Mouse (Mus musculus): Measurements from ENCODE around the gene Rbks. TPM values are rescaled to one million over a fixed set of nuclear protein-coding genes. Genes with fewer than 3 reads are reported as not detected.
A peak's percentile ranks its signal among the peaks of the same experiment; 100 is the strongest.
"Not testable (repeated sequence)": the region's sequence is repeated elsewhere in the genome, so short reads cannot be mapped to it uniquely, and the experiment has no call there.

The Rbks gene
- total and polyA plus RNA-seq, 2 experiments from 2014 or later, result 2.2 to 2.9 TPM

- WGBS, result 7% methylated on average over 26 of the region's 26 CpGs
- Histone ChIP-seq H3K36me3 (ENCODE audit: insufficient read depth, low read length) (no peaks in the 10 kb centered on the region), H3K27ac (ENCODE audit: low read depth, low read length) (no peak within 1 kb of the TSS), H3K9ac (replicated peaks; ENCODE audit: low read length, poor library complexity, severe bottlenecking) (peak within 1 kb of the TSS; percentile 34; the same call in 1 of the 2 replicates), H3K4me2 (ENCODE audit: low read depth, low read length, poor library complexity, severe bottlenecking) (peak within 1 kb of the TSS; percentile 49), H3K9me3 (ENCODE audit: low read length) (no peaks in the 10 kb centered on the region), H3K4me3 (ENCODE audit: low read depth, low read length) (peak within 1 kb of the TSS; percentile 30), H3K27me3 (ENCODE audit: insufficient read depth, low read length) (no peaks in the 10 kb centered on the region), H3K4me1 (ENCODE audit: insufficient read depth, low read length) (peaks cover 4% of the 10 kb centered on the region)
- TF ChIP-seq CTCF (IDR thresholded peaks at IDR 0.05), result peak; percentile 60
- DNase-seq (ENCODE audit: low spot score) (peak; percentile 61), ATAC-seq (ENCODE audit: low FRiP score) (0 out of 2 replicates have a peak, but pooled peaks have one; percentile 10)
Measured at GRCm38 (mm10) chr5:31596481-31597429, 100.7 kb downstream of the Rbks start, which contains the start of gene Mrpl33. Gene Mrpl33 (plus strand): TSS chr5:31596935.

DNA sequence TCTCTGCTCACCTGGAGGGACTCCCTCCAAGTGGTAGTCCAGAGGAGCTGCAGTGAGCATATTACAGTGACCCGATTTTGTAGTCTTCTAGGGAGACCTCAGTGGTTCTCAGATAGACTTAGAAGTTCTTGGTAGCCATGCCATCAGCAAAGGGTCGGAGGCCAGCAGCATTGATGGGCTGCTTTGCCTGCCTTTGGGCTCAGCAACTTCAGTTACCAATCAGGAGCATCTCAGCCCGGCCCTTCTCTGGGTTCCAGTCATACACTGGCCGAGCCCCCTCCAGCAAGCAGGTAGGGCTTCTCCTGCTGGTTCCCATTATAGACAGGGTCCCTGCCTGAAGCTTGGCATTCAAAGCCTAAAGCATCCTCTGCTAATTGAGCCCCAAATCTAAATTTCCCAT is 101.6 kb downstream of the Rbks start:
- no peaks in the 10 kb centered on the region for H3K9me3 ChIP-seq (ENCODE audit: low read length)
- DNase-seq (ENCODE audit: low spot score) (no peak), ATAC-seq (ENCODE audit: low FRiP score) (no peak)
- H3K36me3 ChIP-seq (ENCODE audit: insufficient read depth, low read length), result no peaks in the 10 kb centered on the region
- H3K4me2 ChIP-seq (ENCODE audit: low read depth, low read length, poor library complexity, severe bottlenecking), result 0 out of 2 replicates have a peak overlapping the region, but pooled peaks have one; percentile 6
- no peak overlapping the region for H3K9ac ChIP-seq (replicated peaks; ENCODE audit: low read length, poor library complexity, severe bottlenecking)
- peaks cover 4% of the 10 kb centered on the region for H3K4me1 ChIP-seq (ENCODE audit: insufficient read depth, low read length)
- no peaks in the 10 kb centered on the region for H3K27me3 ChIP-seq (ENCODE audit: insufficient read depth, low read length)
- H3K4me3 ChIP-seq (ENCODE audit: low read depth, low read length), result no peak overlapping the region
- WGBS, result 64% methylated on average over 4 of the region's 4 CpGs
- no peak overlapping the region for H3K27ac ChIP-seq (ENCODE audit: low read depth, low read length)
- TF ChIP-seq CTCF (IDR thresholded peaks at IDR 0.05), result no peak

DNA sequence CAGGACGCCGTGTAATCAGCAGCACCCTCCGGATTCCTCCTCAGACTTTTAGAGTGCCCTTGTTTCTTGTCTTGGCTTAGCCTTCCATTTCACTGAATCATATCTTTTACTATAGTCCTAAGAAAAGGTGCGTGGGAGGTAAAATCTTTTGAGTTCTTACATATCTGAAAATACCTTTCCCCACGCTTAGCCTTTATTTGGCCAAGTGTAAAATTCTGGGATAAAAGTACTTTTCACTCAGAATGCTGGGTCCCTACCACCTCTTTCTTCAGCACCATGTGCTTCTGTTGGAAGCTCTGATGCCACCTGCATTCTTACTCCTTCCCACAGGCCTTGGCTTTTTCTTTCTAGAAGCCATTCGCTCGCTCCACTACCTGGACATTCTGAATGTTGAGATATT is 106.3 kb downstream of the Rbks start:
- DNase-seq (ENCODE audit: low spot score), result no peak
- Histone ChIP-seq H3K27me3 (ENCODE audit: insufficient read depth, low read length) (no peaks in the 10 kb centered on the region), H3K27ac (ENCODE audit: low read depth, low read length) (no peak overlapping the region), H3K4me3 (ENCODE audit: low read depth, low read length) (no peak overlapping the region), H3K36me3 (ENCODE audit: insufficient read depth, low read length) (no peaks in the 10 kb centered on the region), H3K4me1 (ENCODE audit: insufficient read depth, low read length) (no peaks in the 10 kb centered on the region), H3K9me3 (ENCODE audit: low read length) (no peaks in the 10 kb centered on the region), H3K4me2 (ENCODE audit: low read depth, low read length, poor library complexity, severe bottlenecking) (no peak overlapping the region), H3K9ac (replicated peaks; ENCODE audit: low read length, poor library complexity, severe bottlenecking) (no peak overlapping the region)
- no peak for ATAC-seq (ENCODE audit: low FRiP score)
- no peak for TF ChIP-seq CTCF (IDR thresholded peaks at IDR 0.05)
- WGBS, result 94% methylated on average over 7 of the region's 7 CpGs

DNA sequence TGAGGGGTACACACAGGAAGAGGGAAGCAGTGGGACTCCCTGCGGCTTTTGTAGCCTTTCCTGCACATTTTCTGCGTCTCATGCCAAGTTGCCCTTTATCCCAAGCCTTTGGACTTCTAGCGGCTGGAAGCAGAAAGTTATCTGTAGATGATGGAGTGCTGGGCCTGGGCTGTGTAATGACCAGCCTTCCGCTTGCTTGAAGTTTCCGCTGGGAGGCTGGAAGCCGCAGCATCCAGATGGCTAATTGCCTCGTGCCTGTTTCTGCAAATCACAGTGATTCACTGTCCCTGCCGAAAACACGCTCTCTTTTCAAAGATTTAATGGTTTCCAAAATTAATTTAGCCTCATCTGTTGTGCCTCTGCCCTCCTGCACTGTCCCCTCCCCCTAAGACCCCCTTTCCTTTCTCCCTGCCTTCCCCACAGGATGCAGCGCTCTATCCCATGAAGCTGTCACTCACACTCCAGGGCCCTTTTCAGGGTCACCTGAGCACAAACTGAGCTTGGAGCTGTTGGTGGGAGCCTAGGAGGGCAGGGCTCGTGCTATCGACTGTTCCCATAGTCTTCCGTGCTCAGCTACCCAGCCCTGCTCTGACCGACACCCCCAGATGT is 107.6 kb downstream of the Rbks start:
- no peaks in the 10 kb centered on the region for H3K27me3 ChIP-seq (ENCODE audit: insufficient read depth, low read length)
- no peaks in the 10 kb centered on the region for H3K4me1 ChIP-seq (ENCODE audit: insufficient read depth, low read length)
- no peak overlapping the region for H3K4me3 ChIP-seq (ENCODE audit: low read depth, low read length)
- no peak for TF ChIP-seq CTCF (IDR thresholded peaks at IDR 0.05)
- no peak for ATAC-seq (ENCODE audit: low FRiP score)
- H3K4me2 ChIP-seq (ENCODE audit: low read depth, low read length, poor library complexity, severe bottlenecking), result no peak overlapping the region
- no peaks in the 10 kb centered on the region for H3K36me3 ChIP-seq (ENCODE audit: insufficient read depth, low read length)
- no peaks in the 10 kb centered on the region for H3K9me3 ChIP-seq (ENCODE audit: low read length)
- DNase-seq (ENCODE audit: low spot score), result peak; percentile 17
- whole genome bisulfite sequencing, result 75% methylated on average over 14 of the region's 14 CpGs
- H3K27ac ChIP-seq (ENCODE audit: low read depth, low read length), result no peak overlapping the region
- H3K9ac ChIP-seq (replicated peaks; ENCODE audit: low read length, poor library complexity, severe bottlenecking), result no peak overlapping the region

DNA sequence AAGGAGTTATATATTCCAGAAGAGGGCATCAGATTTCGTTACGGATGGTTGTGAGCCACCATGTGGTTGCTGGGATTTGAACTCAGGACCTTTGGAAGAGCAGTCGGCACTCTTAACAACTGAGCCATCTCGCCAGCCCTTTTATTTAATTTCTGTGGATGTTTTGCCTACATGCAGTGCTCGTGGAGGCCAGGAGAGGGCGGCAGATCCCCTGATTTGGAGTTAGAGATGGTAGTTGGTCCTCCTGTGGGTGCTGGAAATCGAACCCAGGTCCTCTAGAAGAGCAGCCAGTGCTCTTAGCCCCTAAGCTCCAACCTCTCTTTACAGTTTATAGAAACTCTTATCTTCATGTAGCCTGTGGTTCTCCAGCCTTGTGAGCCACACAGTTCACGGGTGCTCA is 108.8 kb downstream of the Rbks start:
- not testable (repeated sequence) for H3K4me2 ChIP-seq (ENCODE audit: low read depth, low read length, poor library complexity, severe bottlenecking); H3K9ac ChIP-seq (replicated peaks; ENCODE audit: low read length, poor library complexity, severe bottlenecking); H3K36me3 ChIP-seq (ENCODE audit: insufficient read depth, low read length); ATAC-seq (ENCODE audit: low FRiP score); H3K4me3 ChIP-seq (ENCODE audit: low read depth, low read length); H3K9me3 ChIP-seq (ENCODE audit: low read length); H3K4me1 ChIP-seq (ENCODE audit: insufficient read depth, low read length); DNase-seq (ENCODE audit: low spot score); H3K27me3 ChIP-seq (ENCODE audit: insufficient read depth, low read length); H3K27ac ChIP-seq (ENCODE audit: low read depth, low read length)
- 85% methylated on average over 8 of the region's 8 CpGs for WGBS
- TF ChIP-seq CTCF (IDR thresholded peaks at IDR 0.05), result peak; percentile 28; the same call in 1 of the 2 replicates

DNA sequence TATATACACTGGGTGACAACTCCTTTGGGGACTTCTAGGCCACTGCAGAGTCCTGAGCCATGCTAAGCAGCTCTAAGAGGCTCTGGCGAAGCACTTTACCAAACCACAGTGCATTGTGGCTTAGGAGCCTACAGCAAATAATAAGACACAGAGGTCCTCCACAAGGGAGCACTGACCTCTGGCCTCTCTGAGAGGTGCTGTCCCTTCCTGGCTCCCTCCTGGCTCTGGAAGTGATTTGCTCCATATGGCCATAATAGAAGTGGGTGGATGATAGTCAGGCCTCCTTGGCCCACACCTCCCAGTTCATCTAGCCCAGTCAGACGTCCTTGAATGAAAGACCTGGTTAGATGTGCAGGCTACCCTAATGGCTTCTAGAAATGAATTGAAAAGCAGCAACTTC is 109.4 kb downstream of the Rbks start:
- H3K4me3 ChIP-seq (ENCODE audit: low read depth, low read length), result no peak overlapping the region
- DNase-seq (ENCODE audit: low spot score) (no peak), ATAC-seq (ENCODE audit: low FRiP score) (no peak)
- H3K4me1 ChIP-seq (ENCODE audit: insufficient read depth, low read length), result no peaks in the 10 kb centered on the region
- WGBS, result 79% methylated on average over 2 of the region's 2 CpGs
- no peak for TF ChIP-seq CTCF (IDR thresholded peaks at IDR 0.05)
- no peaks in the 10 kb centered on the region for H3K36me3 ChIP-seq (ENCODE audit: insufficient read depth, low read length)
- no peaks in the 10 kb centered on the region for H3K9me3 ChIP-seq (ENCODE audit: low read length)
- H3K27me3 ChIP-seq (ENCODE audit: insufficient read depth, low read length), result no peaks in the 10 kb centered on the region
- no peak overlapping the region for H3K27ac ChIP-seq (ENCODE audit: low read depth, low read length)
- no peak overlapping the region for H3K9ac ChIP-seq (replicated peaks; ENCODE audit: low read length, poor library complexity, severe bottlenecking)
- no peak overlapping the region for H3K4me2 ChIP-seq (ENCODE audit: low read depth, low read length, poor library complexity, severe bottlenecking)
